Mouse (Mus musculus): ENCODE measurements around the gene Zfp950.

Zfp950 gene

GRCm38 (mm10) chr19:61056783-61057410, 83.7 kb downstream of the Zfp950 start:
- no peak for DNase-seq (ENCODE audit: low read depth)

GRCm38 (mm10) chr19:61052786-61053185, 87.9 kb downstream of the Zfp950 start:
- DNase-seq (ENCODE audit: low read depth) = peak; percentile 17

- DNase-seq (ENCODE audit: low read depth) = no peak
These were observed 88.6 kb downstream of the Zfp950 start for GRCm38 (mm10) chr19:61052008-61052407.

GRCm38 (mm10) chr19:61051151-61051550, 89.5 kb downstream of the Zfp950 start:
- DNase-seq (ENCODE audit: low read depth) = no peak

GRCm38 (mm10) chr19:61049413-61049812, 91.2 kb downstream of the Zfp950 start:
- peak; percentile 58 for DNase-seq (ENCODE audit: low read depth)

- DNase-seq (ENCODE audit: low read depth) = peak; percentile 36
These were observed 92.0 kb downstream of the Zfp950 start for GRCm38 (mm10) chr19:61048646-61049045.

- no peak for DNase-seq (ENCODE audit: low read depth)
These were observed 101.5 kb downstream of the Zfp950 start for GRCm38 (mm10) chr19:61039151-61039550.

- DNase-seq (ENCODE audit: low read depth) = no peak
These were observed 109.1 kb downstream of the Zfp950 start for GRCm38 (mm10) chr19:61031570-61031969.

- DNase-seq (ENCODE audit: low read depth) = peak; percentile 6
These were observed 118.6 kb downstream of the Zfp950 start for GRCm38 (mm10) chr19:61021939-61022566.

GRCm38 (mm10) chr19:61021502-61021901, 119.1 kb downstream of the Zfp950 start:
- no peak for DNase-seq (ENCODE audit: low read depth)

- no peak for DNase-seq (ENCODE audit: low read depth)
These were observed 123.0 kb downstream of the Zfp950 start for GRCm38 (mm10) chr19:61017477-61018266.

GRCm38 (mm10) chr19:61009266-61009665, 131.4 kb downstream of the Zfp950 start:
- no peak for DNase-seq (ENCODE audit: low read depth)
